Mouse (Mus musculus) liver, adult (tissue): Measurements from ENCODE around the gene Prph.

Experiments
- GATA4 ChIP-seq: IDR thresholded peaks from 2 replicates; pipeline ENCODE4 v1.6.1; 2014; ENCODE audit warnings: mild to moderate bottlenecking, low read length; ENCODE audit not compliant: insufficient replicate concordance

The Prph gene

DNA sequence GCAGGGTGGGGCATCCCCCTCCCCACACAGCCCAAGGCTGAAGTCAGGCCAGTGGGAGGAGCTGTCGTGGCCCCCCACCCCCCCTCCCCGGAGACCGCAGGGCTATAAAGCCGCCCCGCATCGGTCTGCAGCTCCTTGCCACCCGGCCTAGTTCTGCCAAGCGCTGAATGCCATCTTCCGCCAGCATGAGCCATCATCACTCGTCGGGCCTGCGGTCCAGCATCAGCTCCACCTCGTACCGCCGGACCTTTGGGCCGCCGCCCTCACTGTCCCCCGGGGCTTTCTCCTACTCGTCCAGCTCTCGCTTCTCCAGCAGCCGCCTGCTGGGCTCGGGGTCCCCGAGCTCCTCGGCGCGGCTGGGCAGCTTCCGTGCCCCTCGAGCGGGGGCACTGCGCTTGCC is at the start of gene Prph:
Prph (plus strand) TSS at position 135 of the 400 bp plus-strand sequence.
- no peak for TF ChIP-seq GATA4

DNA sequence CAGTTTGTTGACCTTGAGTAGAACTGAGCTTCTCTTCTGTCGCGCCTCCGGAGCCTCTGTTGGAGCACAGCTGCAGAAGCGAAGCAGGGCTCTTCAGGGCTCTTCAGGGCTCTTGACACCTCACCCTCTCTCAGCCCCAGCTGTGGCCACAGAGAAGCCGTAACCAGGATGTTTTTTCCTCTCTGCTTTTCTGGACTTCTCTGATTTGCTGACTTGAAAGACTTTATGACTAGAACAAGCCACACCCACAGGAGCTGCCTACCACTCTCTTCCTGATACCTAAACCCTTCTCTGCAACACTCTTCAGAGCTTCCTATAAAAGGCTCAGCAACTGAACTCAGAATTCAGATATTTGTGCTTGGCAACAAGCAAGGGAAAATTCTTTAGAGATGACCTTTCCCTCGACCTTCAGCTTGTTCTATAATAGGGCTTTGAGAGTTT is 46.2 kb upstream of the Prph start:
- no peak for TF ChIP-seq GATA4

DNA sequence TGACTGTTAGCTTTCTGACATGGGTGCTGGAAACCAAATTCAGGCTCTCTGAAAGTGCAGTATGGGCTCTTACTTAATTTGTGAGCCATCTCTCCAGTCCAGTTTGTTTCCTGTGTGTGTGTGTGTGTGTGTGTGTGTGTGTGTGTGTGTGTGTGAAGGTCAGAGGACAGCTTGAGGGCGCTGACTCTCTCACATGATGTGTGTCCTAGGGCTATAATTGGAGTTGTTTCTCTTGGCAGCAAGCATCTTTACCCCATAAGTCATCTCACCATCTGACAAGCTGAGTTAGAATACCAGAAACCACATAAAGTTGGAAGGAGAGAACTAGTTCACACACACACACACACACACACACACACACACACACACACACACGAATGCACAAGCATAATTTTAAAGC is 44.1 kb upstream of the Prph start:
- no peak for TF ChIP-seq GATA4

DNA sequence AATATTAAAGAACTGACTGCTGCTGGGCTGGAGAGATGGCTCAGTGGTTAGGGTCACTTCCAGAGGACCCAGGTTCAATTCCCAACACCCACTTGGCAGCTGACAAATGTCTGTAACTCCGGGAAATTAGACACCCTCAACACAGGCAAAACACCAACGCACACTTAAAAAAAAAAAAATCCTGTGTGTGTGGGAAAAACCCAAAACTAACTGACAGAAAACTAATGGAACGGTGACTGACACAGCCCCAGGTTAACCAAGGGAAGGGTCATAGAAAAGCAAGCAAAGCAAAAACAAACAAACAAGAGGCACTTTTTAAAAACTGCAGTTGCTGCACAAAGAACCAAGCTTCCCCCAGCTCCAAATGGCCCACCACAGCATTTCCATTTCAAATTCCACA is 43.0 kb upstream of the Prph start:
- no peak for TF ChIP-seq GATA4

DNA sequence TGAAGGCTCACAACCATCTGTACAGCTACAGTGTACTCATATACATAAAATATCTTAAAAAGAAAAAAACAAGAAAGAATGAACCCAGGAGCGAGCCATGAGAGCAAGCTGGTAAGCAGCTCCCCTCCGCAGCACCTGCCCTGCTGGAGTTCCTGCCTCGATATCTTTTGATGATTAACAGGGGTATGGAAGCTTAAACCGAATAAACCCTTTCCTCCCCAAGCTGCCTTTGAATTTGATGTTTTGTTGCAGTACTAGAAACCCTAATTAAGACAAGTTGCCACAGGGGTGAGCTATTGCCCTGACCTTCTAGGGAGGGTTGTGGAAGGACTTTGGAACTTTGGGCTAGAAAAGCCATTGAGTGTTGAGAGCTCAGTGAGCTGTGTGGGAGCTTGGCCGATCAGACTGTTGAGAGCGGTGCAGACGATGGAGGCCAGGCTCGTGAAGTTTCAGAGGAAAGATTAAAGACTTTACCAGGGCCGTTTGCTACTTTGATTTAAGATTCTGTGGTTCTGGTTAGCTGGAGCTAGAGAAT is 40.4 kb upstream of the Prph start:
- TF ChIP-seq GATA4: no peak

DNA sequence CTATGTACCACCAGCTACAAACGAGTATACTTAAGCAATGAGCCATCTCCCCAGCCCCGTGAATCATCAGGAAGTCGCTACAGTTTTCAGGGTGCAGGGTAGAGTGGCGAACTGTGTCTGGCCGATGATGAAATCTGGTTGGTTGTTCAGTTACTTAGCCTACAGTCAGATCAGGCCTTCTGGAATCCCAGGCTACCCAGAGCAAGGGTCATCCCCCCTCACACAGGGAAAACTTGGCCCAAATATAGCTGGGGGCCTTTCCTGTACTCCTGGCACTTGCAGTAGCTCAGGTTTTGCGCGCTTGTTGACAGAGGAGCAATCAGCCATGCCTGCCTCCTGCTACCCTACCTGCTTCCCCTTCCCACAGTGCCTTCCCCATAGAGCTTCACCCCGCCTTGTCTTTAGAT is 37.6 kb upstream of the Prph start:
- TF ChIP-seq GATA4: no peak

DNA sequence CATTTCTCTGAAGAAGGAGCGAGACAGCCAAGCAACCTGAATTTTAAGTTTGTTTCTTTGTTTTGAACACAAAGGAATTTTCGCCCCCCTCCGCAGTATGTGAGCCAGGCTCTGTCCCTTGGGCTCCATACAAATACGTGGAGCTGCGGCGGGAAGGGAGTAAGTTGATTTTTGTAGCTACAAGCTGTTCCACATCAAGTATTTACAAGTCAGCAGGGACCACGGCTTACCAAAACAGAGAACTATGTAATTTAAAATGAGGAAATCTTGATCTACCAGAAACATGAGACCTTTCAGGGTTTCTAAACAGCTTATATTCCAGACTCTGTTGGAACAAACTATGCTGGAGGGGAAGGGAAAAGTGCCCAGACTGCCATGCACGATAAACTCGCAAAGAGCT is 37.0 kb upstream of the Prph start:
- TF ChIP-seq GATA4: no peak

DNA sequence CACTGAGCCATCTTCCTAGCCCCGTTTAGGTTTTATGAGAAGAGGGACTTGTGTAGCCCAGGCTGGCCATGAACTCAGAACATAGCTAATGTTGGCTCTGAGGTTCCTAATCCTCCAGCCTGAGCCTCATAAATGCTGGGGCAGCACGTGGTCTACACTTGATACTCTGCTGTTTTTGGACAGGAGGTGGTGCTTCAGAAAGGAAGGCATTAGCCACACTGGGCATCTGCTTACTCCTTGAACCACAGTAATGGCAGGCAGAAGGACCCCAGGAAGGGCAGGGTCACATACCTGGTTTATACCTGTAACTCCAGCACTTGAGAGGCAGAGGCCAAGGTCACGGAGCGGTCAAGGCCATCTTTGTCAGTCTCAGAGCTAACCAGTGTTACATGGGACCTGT is 36.3 kb upstream of the Prph start:
- TF ChIP-seq GATA4: no peak

DNA sequence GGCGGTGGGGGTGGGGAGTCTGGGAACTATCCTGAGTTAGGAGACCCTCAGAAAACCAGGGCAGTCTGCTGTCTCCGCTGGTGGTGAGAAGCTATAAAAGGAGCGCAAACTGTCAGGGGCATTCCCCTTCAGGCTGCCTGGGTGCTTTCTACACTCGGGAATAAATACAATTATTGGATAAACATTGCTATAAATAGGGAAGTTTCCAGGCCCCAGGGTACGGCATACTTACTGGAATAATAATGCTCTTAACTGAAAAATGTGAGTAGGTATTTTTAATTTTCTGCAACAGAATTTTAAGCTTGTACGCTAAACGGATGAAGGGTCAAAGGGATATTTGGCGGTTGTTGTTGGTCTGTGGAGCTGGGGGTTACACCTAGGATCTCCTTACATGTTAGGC is 35.5 kb upstream of the Prph start:
- no peak for TF ChIP-seq GATA4

DNA sequence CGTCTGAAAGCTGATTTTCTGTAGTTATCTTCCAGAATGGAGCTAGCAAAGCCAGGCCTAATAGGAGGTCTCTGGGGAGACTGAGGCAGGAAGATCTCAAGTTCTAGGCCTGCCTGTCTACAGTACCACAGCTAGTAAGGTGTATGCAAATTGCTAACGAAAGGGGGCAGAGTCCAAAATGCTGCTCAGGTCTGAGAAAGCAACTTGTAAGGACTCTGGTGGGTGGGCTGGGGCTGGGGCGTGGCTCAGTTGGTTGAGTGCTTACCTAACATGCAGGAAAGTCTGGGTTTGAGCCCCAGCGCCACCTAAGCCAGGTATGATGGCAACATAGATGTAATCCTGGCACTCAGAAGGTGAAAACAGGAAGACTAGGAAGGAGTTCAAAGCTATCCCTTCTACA is 34.8 kb upstream of the Prph start:
- no peak for TF ChIP-seq GATA4

DNA sequence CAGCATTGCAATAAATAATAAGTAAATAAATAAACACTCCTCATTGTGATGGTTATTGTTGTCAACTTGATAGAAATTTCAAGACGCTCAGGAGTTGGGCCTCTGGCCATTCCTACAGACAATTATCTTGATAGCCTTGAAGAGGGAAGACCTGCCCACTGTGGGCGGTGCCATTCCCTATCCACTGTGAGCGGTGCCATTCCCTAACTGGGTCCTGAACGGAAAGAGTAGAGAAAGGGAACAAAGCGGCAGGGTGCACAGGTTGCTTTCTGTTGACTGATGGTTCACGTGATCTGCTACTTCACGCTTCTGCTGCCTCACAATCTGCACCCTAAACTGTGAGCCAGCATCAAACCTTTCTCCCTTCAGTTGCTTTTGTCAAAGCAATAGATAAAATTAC is 33.7 kb upstream of the Prph start:
- no peak for TF ChIP-seq GATA4

DNA sequence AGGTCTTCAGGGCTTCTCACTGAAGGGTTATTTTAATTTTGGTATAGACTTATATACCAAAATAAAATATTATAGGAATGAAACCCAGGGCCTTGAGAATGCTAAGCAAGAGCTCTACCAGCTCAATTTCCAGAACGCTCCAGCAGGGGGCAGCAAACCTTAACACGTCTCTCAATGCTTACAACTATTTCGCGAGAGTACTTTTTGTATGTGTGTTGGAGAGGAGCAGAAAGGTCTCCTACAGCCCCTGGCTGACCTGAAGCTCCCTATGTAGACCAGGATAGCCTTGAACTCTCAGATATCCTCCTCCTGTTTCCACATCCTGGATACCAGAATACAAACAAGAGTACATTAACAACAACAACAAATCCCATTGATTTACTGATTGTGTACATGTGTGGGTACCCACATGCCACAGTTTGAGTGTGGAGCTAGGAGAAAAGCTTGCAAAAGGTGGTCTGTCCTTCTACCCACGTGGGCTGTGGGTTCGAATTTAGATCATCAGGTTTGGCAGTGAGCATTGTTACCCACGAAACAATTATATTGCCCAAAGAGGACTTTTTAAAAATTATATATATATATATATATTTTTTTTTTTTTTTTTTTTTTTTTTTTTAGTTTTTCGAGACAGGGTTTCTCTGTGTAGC is 30.2 kb upstream of the Prph start:
- TF ChIP-seq GATA4: no peak

DNA sequence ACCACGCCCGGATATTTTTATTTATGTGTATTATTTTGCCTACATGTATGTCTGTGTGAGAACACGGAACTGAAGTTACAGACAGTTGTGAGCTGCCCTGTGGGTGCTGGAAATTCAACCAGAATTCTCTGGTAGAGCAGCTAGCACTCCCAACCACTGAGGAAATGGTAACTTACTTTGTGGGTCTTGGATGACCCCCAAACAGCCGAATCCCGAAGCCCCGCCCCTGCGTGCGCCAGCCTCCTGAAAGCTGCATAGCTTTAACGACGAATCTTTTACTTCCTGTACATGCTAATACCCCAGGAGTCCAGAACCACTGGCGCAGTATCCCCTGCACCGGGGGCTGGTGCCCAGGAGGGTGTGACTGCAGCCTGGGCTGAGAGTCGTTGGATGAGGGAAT is 29.6 kb upstream of the Prph start:
- no peak for TF ChIP-seq GATA4

DNA sequence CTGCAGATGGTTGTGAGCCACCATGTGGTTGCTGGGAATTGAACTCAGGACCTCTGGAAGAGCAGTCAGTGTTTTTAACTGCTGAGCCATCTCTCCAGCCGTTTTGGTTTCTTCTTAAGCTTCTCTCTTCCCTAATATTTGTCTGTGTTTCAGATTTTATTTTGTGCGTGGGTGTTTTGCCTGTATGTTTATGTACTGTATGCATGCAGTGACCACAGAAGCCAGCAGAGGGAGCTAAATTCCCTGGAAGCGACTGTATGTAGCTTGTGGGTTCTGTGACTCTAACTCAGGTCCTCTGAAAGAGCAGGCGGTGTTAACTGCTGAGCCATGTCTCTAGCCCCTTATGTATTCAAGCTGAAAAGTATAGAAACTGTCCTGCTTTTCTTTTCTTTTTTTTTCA is 28.7 kb upstream of the Prph start:
- TF ChIP-seq GATA4: no peak

DNA sequence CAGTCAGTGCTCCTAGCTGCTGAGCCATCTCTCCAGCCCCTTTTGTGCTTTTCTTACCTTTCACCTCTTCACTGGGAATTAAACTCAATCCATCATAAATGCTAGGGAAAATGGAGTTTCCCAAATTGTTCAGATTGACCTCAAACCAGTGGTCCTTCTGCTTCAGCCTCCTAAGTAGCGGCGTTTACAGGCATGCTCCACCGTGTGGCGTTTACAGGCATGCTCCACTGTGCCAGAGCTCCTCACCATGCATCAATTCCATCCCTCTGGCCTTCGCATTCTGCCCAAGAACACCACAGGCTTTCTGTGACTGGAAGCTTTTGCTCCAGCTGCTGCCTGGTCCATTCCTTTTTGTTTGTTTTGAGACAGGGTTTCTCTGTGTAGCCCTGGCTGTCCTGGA is 27.9 kb upstream of the Prph start:
- TF ChIP-seq GATA4: no peak

DNA sequence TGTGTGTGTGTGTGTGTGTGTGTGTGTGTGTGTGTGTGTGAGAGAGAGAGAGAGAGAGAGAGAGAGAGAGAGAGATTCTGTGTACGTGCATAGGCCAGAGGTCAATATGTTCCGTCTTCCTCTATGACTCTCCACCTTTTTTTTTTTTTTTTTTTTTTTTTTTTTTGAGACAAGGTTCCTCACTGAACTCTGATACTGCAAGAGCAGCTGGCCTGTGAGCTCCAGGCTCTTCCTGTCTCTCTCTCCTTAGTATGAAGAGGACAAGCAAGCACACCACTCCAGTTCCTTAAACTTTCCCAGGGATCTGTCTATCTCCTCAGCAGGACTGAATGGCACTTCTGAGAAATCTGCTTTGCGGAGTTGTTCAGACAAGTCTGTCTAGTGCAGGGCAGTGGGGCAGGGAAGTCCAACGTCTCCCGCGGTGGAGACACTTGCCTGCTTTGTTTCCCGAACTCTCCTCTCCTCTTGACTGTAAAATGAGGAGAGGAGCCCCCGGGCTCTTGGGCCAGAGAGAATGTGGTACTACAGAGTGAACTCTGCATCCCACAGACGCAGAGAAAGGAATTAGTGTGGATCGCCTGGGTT is 26.0 kb upstream of the Prph start:
- TF ChIP-seq GATA4: no peak
